Mouse (Mus musculus) kidney, adult 2 months (tissue): ENCODE data around the gene Hist1h4n. TPM values are rescaled to one million over a fixed set of nuclear protein-coding genes. Genes with fewer than 3 reads are reported as not detected.
"Not testable (repeated sequence)": the region's sequence is repeated elsewhere in the genome, so short reads cannot be mapped to it uniquely, and the experiment has no call there.

ENCODE experiments used
- DNase-seq: peaks from one replicate; pipeline ENCODE4 v3.0.0; 2021
- H3K27ac ChIP-seq: fragments of 200-500 bp; 2 replicates; pipeline ENCODE4 v1.5.1; 2012; ENCODE audit warnings: low read depth, low read length, control low read depth, inconsistent platforms; ENCODE audit not compliant: insufficient read depth
- H3K27me3 ChIP-seq: fragments of 200-500 bp; replicated peaks from 2 replicates; pipeline ENCODE4 v1.6.1; 2012; ENCODE audit warnings: mild to moderate bottlenecking, moderate library complexity, low read length, inconsistent platforms; ENCODE audit not compliant: control insufficient read depth, insufficient read depth
- H3K36me3 ChIP-seq: fragments of 200-500 bp; 2 replicates; pipeline ENCODE4 v1.6.1; 2012; ENCODE audit warnings: mild to moderate bottlenecking, moderate library complexity, low read length, inconsistent platforms; ENCODE audit not compliant: control insufficient read depth, insufficient read depth
- H3K4me1 ChIP-seq: fragments of 200-500 bp; 2 replicates; pipeline ENCODE4 v1.6.1; 2011; ENCODE audit warnings: low read length; ENCODE audit not compliant: control insufficient read depth, insufficient read depth
- H3K4me3 ChIP-seq: fragments of 200-500 bp; 2 replicates; pipeline ENCODE4 v1.5.1; 2011; ENCODE audit warnings: mild to moderate bottlenecking, low read depth, low read length, control low read depth; ENCODE audit not compliant: insufficient read depth
- CTCF ChIP-seq: fragments of 200-500 bp; conservative IDR thresholded peaks from 2 replicates; pipeline ENCODE4 v1.5.1; 2011; ENCODE audit warnings: low read depth, mild to moderate bottlenecking, control low read depth, low read length, moderate library complexity, mixed read lengths; ENCODE audit not compliant: insufficient read depth, insufficient read length
- POLR2A ChIP-seq: fragments of 200-500 bp; IDR thresholded peaks from one replicate; pipeline ENCODE4 v1.6.1; 2011; ENCODE audit warnings: low read depth, low read length, control low read depth
- WGBS: fragments of 180-500 bp; shearing (Covaris S2); methylation state at CpG from one replicate; pipeline ENCODE4 v1.1.7; 2018; 5-methylcytosine and 5-hydroxymethylcytosine counted together
- polyA plus RNA-seq: library from polyadenylated mRNA; depleted of rRNA; stranded (reverse); fragments of >200 nt; gene quantifications from 2 replicates; pipeline ENCODE4 v1.2.3, GENCODE M21; 2012

The Hist1h4n gene
- polyA plus RNA-seq, 1 experiment: 3.6 TPM

GRCm38 (mm10) chr13:21803058-21803457 lies 28.9 kb downstream of the Hist1h4n start:
- H3K36me3 ChIP-seq, H3K4me3 ChIP-seq, H3K27ac ChIP-seq, H3K4me1 ChIP-seq, H3K27me3 ChIP-seq, DNase-seq: not testable (repeated sequence)
- no CpG with 5 or more reads among the region's 4 CpGs for WGBS

- not testable (repeated sequence) for H3K27ac ChIP-seq, DNase-seq, H3K4me3 ChIP-seq, H3K27me3 ChIP-seq, H3K36me3 ChIP-seq, H3K4me1 ChIP-seq
Observed at GRCm38 (mm10) chr13:21797163-21797562, 34.8 kb downstream of the Hist1h4n start.

GRCm38 (mm10) chr13:21795584-21795983 lies 36.4 kb downstream of the Hist1h4n start:
- no peaks in the 10 kb centered on the region for H3K27me3 ChIP-seq
- DNase-seq: no peak
- no peaks in the 10 kb centered on the region for H3K36me3 ChIP-seq
- H3K4me1 ChIP-seq: no peaks in the 10 kb centered on the region
- TF ChIP-seq POLR2A (no peak), CTCF (no peak)
- 94% methylated on average over 7 of the region's 7 CpGs for WGBS
- H3K4me3 ChIP-seq: no peak overlapping the region
- H3K27ac ChIP-seq: no peak overlapping the region

GRCm38 (mm10) chr13:21790601-21791283 lies 41.3 kb downstream of the Hist1h4n start:
- Histone ChIP-seq H3K4me1 (no peaks in the 10 kb centered on the region), H3K36me3 (no peaks in the 10 kb centered on the region), H3K27ac (no peak overlapping the region), H3K4me3 (no peak overlapping the region), H3K27me3 (no peaks in the 10 kb centered on the region; the same call in 1 of the 2 replicates)
- no peak for DNase-seq
- no peak for TF ChIP-seq POLR2A
- TF ChIP-seq CTCF: no peak
- WGBS: 14% methylated on average over 18 of the region's 18 CpGs

GRCm38 (mm10) chr13:21789925-21790324 lies 42.1 kb downstream of the Hist1h4n start:
- TF ChIP-seq POLR2A (no peak), CTCF (no peak)
- H3K4me1 ChIP-seq: no peaks in the 10 kb centered on the region
- H3K4me3 ChIP-seq: no peak overlapping the region
- 57% methylated on average over 6 of the region's 6 CpGs for WGBS
- H3K36me3 ChIP-seq: no peaks in the 10 kb centered on the region
- no peak for DNase-seq
- no peak overlapping the region for H3K27ac ChIP-seq
- no peaks in the 10 kb centered on the region; the same call in 1 of the 2 replicates for H3K27me3 ChIP-seq

DNA sequence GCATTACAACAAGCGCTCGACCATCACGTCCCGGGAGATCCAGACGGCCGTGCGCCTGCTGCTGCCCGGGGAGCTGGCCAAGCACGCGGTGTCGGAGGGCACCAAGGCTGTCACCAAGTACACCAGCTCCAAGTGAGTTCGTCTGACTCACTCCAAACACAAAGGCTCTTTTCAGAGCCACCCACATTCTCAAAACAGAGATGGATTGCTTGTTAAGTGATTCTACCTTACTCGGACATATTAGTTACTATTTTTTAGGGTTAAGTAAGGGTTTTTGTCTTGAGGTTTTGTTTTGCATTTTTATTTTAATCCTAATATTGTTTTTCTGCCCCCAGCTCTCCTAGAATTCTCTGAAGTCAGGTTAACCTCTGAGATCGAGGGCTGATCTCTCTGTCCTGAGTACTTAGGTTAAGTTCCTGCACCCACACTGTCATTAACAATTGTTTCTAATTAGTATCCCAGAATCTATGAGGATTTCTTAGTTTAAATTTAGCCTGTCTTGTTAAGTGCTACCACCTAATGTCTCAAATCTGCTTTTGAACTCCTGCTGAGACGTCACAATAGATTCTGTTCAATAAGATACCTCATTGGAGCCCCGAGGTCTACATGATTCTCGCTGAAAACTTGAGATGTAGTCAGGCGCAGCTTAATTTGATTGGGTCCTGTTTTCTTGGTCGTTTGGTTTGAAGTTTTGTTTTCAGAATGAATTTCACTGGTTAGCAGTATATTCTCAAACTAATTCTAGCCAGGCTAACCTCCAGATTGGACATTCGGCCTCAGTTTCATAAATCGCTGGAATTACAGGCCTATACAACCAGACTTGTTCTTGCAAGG lies 44.0 kb downstream of the Hist1h4n start:
- H3K36me3 ChIP-seq: no peaks in the 10 kb centered on the region
- no peaks in the 10 kb centered on the region; the same call in none of the 2 replicates for H3K27me3 ChIP-seq
- no peaks in the 10 kb centered on the region for H3K4me1 ChIP-seq
- H3K4me3 ChIP-seq: no peak overlapping the region
- WGBS: 43% methylated on average over 17 of the region's 21 CpGs
- H3K27ac ChIP-seq: no peak overlapping the region
- no peak for TF ChIP-seq POLR2A
- no peak for TF ChIP-seq CTCF
- no peak for DNase-seq

DNA sequence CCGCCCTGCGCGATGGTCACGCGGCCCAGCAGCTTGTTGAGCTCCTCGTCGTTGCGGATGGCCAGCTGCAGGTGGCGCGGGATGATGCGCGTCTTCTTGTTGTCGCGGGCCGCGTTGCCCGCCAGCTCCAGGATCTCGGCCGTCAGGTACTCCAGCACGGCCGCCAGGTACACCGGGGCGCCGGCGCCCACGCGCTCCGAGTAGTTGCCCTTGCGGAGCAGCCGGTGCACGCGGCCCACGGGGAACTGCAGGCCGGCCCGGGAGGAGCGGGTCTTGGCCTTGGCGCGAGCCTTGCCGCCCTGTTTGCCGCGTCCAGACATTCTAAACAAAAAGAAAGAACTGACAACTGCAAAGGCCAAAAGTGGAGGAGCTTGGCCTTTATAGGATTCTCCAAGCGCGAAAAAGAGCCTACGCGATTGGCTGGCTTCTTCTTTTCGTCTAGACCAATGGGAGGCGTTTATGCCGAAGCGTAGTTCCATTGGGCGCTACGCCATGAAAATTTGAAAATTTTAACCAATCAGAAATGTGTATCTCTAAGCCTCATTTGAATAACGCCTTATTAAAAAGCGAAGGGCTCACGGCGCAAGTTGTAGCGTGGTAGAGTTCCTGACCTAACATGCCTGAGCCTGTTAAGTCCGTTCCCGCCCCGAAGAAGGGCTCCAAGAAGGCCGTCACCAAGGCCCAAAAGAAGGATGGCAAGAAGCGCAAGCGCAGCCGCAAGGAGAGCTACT lies 44.9 kb downstream of the Hist1h4n start, which contains the start of the genes Hist1h2an and Hist1h2bp:
Gene Hist1h2an (minus strand): TSS at position 320 of the 731 bp plus-strand sequence.
Gene Hist1h2bp (plus strand): TSS at position 563 of the 731 bp plus-strand sequence.
- H3K36me3 ChIP-seq, H3K4me1 ChIP-seq, H3K27ac ChIP-seq, H3K27me3 ChIP-seq: not testable (repeated sequence)
- peak; percentile 95 for DNase-seq
- WGBS: under 1% methylated on average over 43 of the region's 63 CpGs
- H3K4me3 ChIP-seq: peak within 1 kb of the TSS; percentile 40
